Mouse (Mus musculus): ENCODE data around the gene Samd8.

DNA sequence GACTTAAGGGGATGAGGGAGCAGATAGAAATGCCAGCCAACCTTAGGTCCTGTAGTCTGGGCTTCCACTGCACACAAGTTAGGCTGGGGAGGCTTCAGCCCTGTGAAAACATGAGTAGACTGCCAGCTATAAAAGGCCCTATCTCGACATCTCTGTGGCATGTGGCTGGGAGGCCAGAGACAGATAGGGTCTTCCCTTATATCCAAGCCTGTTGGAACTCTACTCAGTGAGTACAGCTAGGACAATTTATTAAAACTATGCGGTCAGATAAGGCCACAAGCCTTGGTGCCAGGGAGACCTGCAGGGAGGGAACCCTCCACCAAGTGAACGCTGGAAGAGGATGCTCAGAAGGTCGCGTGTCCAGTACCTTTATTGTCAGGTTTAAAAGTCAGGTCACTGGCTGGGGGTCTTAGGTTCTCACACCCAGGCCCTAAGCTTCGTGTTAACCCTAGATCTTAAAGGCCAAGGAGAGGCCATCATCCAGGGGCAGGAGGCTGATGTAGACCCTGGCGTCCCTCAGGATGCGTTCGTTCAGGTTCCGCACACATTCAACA, 96.6 kb downstream of the Samd8 start:
- TF ChIP-seq TAL1 (IDR thresholded peaks at IDR 0.05; ENCODE audit: low read length) (no peak), GATA1 (IDR thresholded peaks at IDR 0.05; ENCODE audit: low read length) (no peak)
